Mouse (Mus musculus) testis, adult 2 months (tissue): ENCODE measurements around the gene Neurod1. TPM values are rescaled to one million over a fixed set of nuclear protein-coding genes. Genes with fewer than 3 reads are reported as not detected.

Source experiments
- H3K27ac ChIP-seq: fragments of 200-500 bp; 2 replicates; pipeline ENCODE4 v1.5.1; 2012; ENCODE audit warnings: low read depth, low read length; ENCODE audit not compliant: control insufficient read depth, insufficient read depth
- H3K27me3 ChIP-seq: fragments of 200-500 bp; 2 replicates; pipeline ENCODE4 v1.6.1; 2012; ENCODE audit warnings: mild to moderate bottlenecking, low read length, moderate library complexity; ENCODE audit not compliant: control insufficient read depth, insufficient read depth
- H3K36me3 ChIP-seq: fragments of 200-500 bp; 2 replicates; pipeline ENCODE4 v1.6.1; 2012; ENCODE audit warnings: mild to moderate bottlenecking, low read length; ENCODE audit not compliant: control insufficient read depth, insufficient read depth
- H3K4me1 ChIP-seq: fragments of 200-500 bp; 2 replicates; pipeline ENCODE4 v1.6.1; 2012; ENCODE audit warnings: low read length; ENCODE audit not compliant: control insufficient read depth, insufficient read depth
- H3K4me3 ChIP-seq: fragments of 200-500 bp; 2 replicates; pipeline ENCODE4 v1.5.1; 2012; ENCODE audit warnings: low read depth, mild to moderate bottlenecking, low read length, moderate library complexity, mixed read lengths; ENCODE audit not compliant: control insufficient read depth
- CTCF ChIP-seq: fragments of 200-500 bp; IDR thresholded peaks from 2 replicates; pipeline ENCODE4 v1.5.1; 2012; ENCODE audit warnings: low read depth, mild to moderate bottlenecking, inconsistent platforms, low read length, moderate library complexity; ENCODE audit not compliant: control insufficient read depth, insufficient read depth, insufficient replicate concordance
- POLR2A ChIP-seq: fragments of 200-500 bp; IDR thresholded peaks from 2 replicates; pipeline ENCODE4 v1.6.1; 2012; ENCODE audit warnings: low read depth, mild to moderate bottlenecking, inconsistent platforms, low read length, moderate library complexity; ENCODE audit not compliant: control insufficient read depth
- polyA plus RNA-seq: library from polyadenylated mRNA; depleted of rRNA; stranded (reverse); fragments of >200 nt; gene quantifications from 2 replicates; pipeline ENCODE4 v1.2.3, GENCODE M21; 2012; rRNA removed

The Neurod1 gene
- not detected in 2 replicates for polyA plus RNA-seq

GRCm38 (mm10) chr2:79456575-79457349, at the start of gene Neurod1, which contains the start of gene Cerkl:
Gene Neurod1, minus strand, starts transcription at chr2:79456751.
Gene Cerkl, minus strand, starts transcription at chr2:79456785.
- Histone ChIP-seq H3K36me3 (no peaks in the 10 kb centered on the region), H3K4me3 (no peak within 1 kb of the TSS), H3K27me3 (no peaks in the 10 kb centered on the region), H3K4me1 (peaks cover 13% of the 10 kb centered on the region), H3K27ac (no peak within 1 kb of the TSS)
- TF ChIP-seq POLR2A = no peak
- TF ChIP-seq CTCF = no peak

GRCm38 (mm10) chr2:79498990-79499755, 42.6 kb upstream of the Neurod1 start:
- Histone ChIP-seq H3K27ac (no peak overlapping the region), H3K4me3 (no peak overlapping the region), H3K4me1 (no peaks in the 10 kb centered on the region), H3K36me3 (no peaks in the 10 kb centered on the region), H3K27me3 (no peaks in the 10 kb centered on the region)
- TF ChIP-seq POLR2A (no peak), CTCF (peak; percentile 66; the same call in 1 of the 2 replicates)

- no peaks in the 10 kb centered on the region for H3K36me3 ChIP-seq
- no peaks in the 10 kb centered on the region for H3K4me1 ChIP-seq
- no peaks in the 10 kb centered on the region for H3K27me3 ChIP-seq
- TF ChIP-seq POLR2A = no peak
- no peak for TF ChIP-seq CTCF
- no peak overlapping the region for H3K27ac ChIP-seq
- H3K4me3 ChIP-seq = no peak overlapping the region
Observed at GRCm38 (mm10) chr2:79485127-79485526, 28.6 kb upstream of the Neurod1 start.

- no peaks in the 10 kb centered on the region for H3K36me3 ChIP-seq
- H3K4me3 ChIP-seq = no peak overlapping the region
- H3K27me3 ChIP-seq = no peaks in the 10 kb centered on the region
- H3K27ac ChIP-seq = no peak overlapping the region
- TF ChIP-seq POLR2A (no peak), CTCF (no peak)
- no peaks in the 10 kb centered on the region for H3K4me1 ChIP-seq
Observed at GRCm38 (mm10) chr2:79482511-79482910, 26.0 kb upstream of the Neurod1 start.

GRCm38 (mm10) chr2:79462411-79462810, 5.9 kb upstream of the Neurod1 start:
- H3K27me3 ChIP-seq = no peaks in the 10 kb centered on the region
- H3K27ac ChIP-seq = no peak overlapping the region
- no peaks in the 10 kb centered on the region for H3K36me3 ChIP-seq
- H3K4me1 ChIP-seq = peaks cover 2% of the 10 kb centered on the region; the same call in 1 of the 2 replicates
- no peak for TF ChIP-seq CTCF
- no peak for TF ChIP-seq POLR2A
- no peak overlapping the region for H3K4me3 ChIP-seq

- Histone ChIP-seq H3K27ac (no peak overlapping the region), H3K4me1 (peaks cover 3% of the 10 kb centered on the region; the same call in 1 of the 2 replicates), H3K4me3 (no peak overlapping the region), H3K27me3 (no peaks in the 10 kb centered on the region), H3K36me3 (no peaks in the 10 kb centered on the region)
- TF ChIP-seq CTCF (no peak), POLR2A (no peak)
Observed at GRCm38 (mm10) chr2:79461861-79462260, 5.3 kb upstream of the Neurod1 start.

GRCm38 (mm10) chr2:79460586-79460985, 4.0 kb upstream of the Neurod1 start:
- no peaks in the 10 kb centered on the region for H3K27me3 ChIP-seq
- peaks cover 5% of the 10 kb centered on the region; the same call in 1 of the 2 replicates for H3K4me1 ChIP-seq

More at GRCm38 (mm10) chr2:79460586-79460985, 4.0 kb upstream of the Neurod1 start:
- no peak for TF ChIP-seq CTCF
- no peak for TF ChIP-seq POLR2A
- no peak overlapping the region for H3K4me3 ChIP-seq
- no peaks in the 10 kb centered on the region for H3K36me3 ChIP-seq
- H3K27ac ChIP-seq = no peak overlapping the region
